Mouse (Mus musculus) C2C12 (cell line): ENCODE results near the gene Hist1h3h.

Source experiments
- CEBPB ChIP-seq: IDR thresholded peaks from one replicate; pipeline ENCODE4 v1.6.1; 2011; ENCODE audit warnings: low read depth, mild to moderate bottlenecking, control low read depth, moderate library complexity
- CTCF ChIP-seq: IDR thresholded peaks from one replicate; pipeline ENCODE4 v1.5.1; 2011; ENCODE audit not compliant: control insufficient read depth, insufficient read depth, insufficient read length
- MAX ChIP-seq: IDR thresholded peaks from one replicate; pipeline ENCODE4 v1.6.1; 2011; ENCODE audit warnings: mild to moderate bottlenecking, control low read depth
- MYOD1 ChIP-seq: IDR thresholded peaks from one replicate; pipeline ENCODE4 v1.6.1; 2011; ENCODE audit warnings: low read depth; ENCODE audit not compliant: control insufficient read depth, insufficient read length
- USF1 ChIP-seq: IDR thresholded peaks from one replicate; pipeline ENCODE4 v1.6.1; 2011; ENCODE audit warnings: low read depth, mild to moderate bottlenecking, control low read depth, moderate library complexity

DNA sequence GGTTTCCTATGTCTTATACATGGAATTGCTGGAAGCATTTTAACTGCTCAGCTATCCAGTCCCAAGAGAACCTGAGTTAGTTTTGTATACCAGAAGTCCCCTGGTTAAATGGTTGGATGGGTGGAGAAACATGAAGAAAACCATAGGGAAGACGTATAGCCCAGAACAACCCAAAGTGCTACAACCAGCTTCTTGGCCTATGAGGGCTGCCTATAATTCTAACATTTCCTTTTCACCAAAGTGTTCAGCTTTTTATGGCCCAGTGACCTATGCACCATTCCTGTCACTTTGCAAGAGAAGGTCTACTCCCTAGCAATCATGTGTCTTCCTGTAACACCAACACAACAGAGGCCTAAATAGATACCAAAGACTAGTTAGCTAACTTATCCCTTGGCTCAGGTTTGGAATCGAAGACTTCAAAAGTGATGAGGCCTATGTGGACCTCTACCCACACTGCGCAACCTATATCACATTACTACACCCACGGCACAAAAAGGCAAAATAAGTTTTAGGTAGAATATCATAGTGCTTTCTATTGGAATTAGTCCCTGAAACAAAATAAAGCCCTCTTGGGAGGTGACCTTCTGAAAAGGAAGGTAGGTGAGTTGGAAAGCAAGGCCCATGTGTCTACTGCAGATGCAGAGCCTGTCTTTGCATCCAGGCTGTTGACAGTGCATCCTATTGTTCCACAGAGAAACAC, 1.1 kb downstream of the Hist1h3h start:
- TF ChIP-seq CTCF (no peak), MAX (no peak), USF1 (no peak), CEBPB (no peak), MYOD1 (no peak)
